Mouse (Mus musculus): ENCODE measurements around the gene Magi2. TPM values are rescaled to one million over a fixed set of nuclear protein-coding genes. Genes with fewer than 3 reads are reported as not detected.
"Not testable (repeated sequence)": the region's sequence is repeated elsewhere in the genome, so short reads cannot be mapped to it uniquely, and the experiment has no call there.

Magi2 gene
- polyA plus RNA-seq, 1 experiment from 2014 or later, result 9.3 TPM

- no peaks in the 10 kb centered on the region for H3K27me3 ChIP-seq (ENCODE audit: control insufficient read depth, insufficient read depth, low read length)
- no peaks in the 10 kb centered on the region for H3K4me1 ChIP-seq (ENCODE audit: control insufficient read depth, insufficient read depth, low read length)
- no peaks in the 10 kb centered on the region for H3K36me3 ChIP-seq (ENCODE audit: control insufficient read depth, insufficient read depth, low read length)
- H3K9ac ChIP-seq (ENCODE audit: low read depth, low read length), result no peak overlapping the region
- no peak overlapping the region for H3K4me2 ChIP-seq (replicated peaks; ENCODE audit: low read depth, low read length)
- no peak overlapping the region for H3K4me3 ChIP-seq (ENCODE audit: low read length)
- WGBS, result 81% methylated on average over 3 of the region's 3 CpGs
- H3K27ac ChIP-seq (ENCODE audit: low read depth, low read length), result no peak overlapping the region
- 0 out of 2 replicates have a peak, but pooled peaks cover 3% of the 10 kb centered on the region for H3K9me3 ChIP-seq (ENCODE audit: control insufficient read depth, low read length)
- ATAC-seq (ENCODE audit: low FRiP score, low TSS enrichment), result no peak
Observed at GRCm38 (mm10) chr5:20259719-20260118, 1032.9 kb downstream of the Magi2 start.

- not testable (repeated sequence) for H3K27me3 ChIP-seq (ENCODE audit: control insufficient read depth, insufficient read depth, low read length); H3K9ac ChIP-seq (ENCODE audit: low read depth, low read length); H3K9me3 ChIP-seq (ENCODE audit: control insufficient read depth, low read length); H3K4me1 ChIP-seq (ENCODE audit: control insufficient read depth, insufficient read depth, low read length); ATAC-seq (ENCODE audit: low FRiP score, low TSS enrichment); H3K4me3 ChIP-seq (ENCODE audit: low read length); H3K27ac ChIP-seq (ENCODE audit: low read depth, low read length); H3K4me2 ChIP-seq (replicated peaks; ENCODE audit: low read depth, low read length); H3K36me3 ChIP-seq (ENCODE audit: control insufficient read depth, insufficient read depth, low read length)
- 80% methylated on average over 1 of the region's 1 CpGs for WGBS
Observed at GRCm38 (mm10) chr5:20272680-20273079, 1045.8 kb downstream of the Magi2 start.

GRCm38 (mm10) chr5:20275632-20276031 is 1048.8 kb downstream of the Magi2 start:
- Histone ChIP-seq H3K9me3 (ENCODE audit: control insufficient read depth, low read length) (no peaks in the 10 kb centered on the region), H3K4me3 (ENCODE audit: low read length) (no peak overlapping the region), H3K36me3 (ENCODE audit: control insufficient read depth, insufficient read depth, low read length) (no peaks in the 10 kb centered on the region), H3K4me2 (replicated peaks; ENCODE audit: low read depth, low read length) (no peak overlapping the region), H3K9ac (ENCODE audit: low read depth, low read length) (no peak overlapping the region), H3K27me3 (ENCODE audit: control insufficient read depth, insufficient read depth, low read length) (no peaks in the 10 kb centered on the region), H3K27ac (ENCODE audit: low read depth, low read length) (no peak overlapping the region), H3K4me1 (ENCODE audit: control insufficient read depth, insufficient read depth, low read length) (no peaks in the 10 kb centered on the region)
- no peak for ATAC-seq (ENCODE audit: low FRiP score, low TSS enrichment)
- WGBS, result 89% methylated on average over 2 of the region's 2 CpGs

- Histone ChIP-seq H3K4me2 (replicated peaks; ENCODE audit: low read depth, low read length) (no peak overlapping the region), H3K27ac (ENCODE audit: low read depth, low read length) (no peak overlapping the region)
- 86% methylated on average over 8 of the region's 8 CpGs for WGBS
Observed at GRCm38 (mm10) chr5:20285080-20285840, 1058.4 kb downstream of the Magi2 start.

GRCm38 (mm10) chr5:20294521-20294920 is 1067.7 kb downstream of the Magi2 start:
- no peak overlapping the region for H3K4me3 ChIP-seq (ENCODE audit: low read length)
- no peak overlapping the region for H3K4me2 ChIP-seq (replicated peaks; ENCODE audit: low read depth, low read length)
- H3K9me3 ChIP-seq (ENCODE audit: control insufficient read depth, low read length), result no peaks in the 10 kb centered on the region
- WGBS, result 19% methylated on average over 11 of the region's 11 CpGs
- H3K36me3 ChIP-seq (ENCODE audit: control insufficient read depth, insufficient read depth, low read length), result no peaks in the 10 kb centered on the region
- ATAC-seq (ENCODE audit: low FRiP score, low TSS enrichment), result no peak
- H3K27ac ChIP-seq (ENCODE audit: low read depth, low read length), result no peak overlapping the region
- no peaks in the 10 kb centered on the region for H3K27me3 ChIP-seq (ENCODE audit: control insufficient read depth, insufficient read depth, low read length)
- H3K4me1 ChIP-seq (ENCODE audit: control insufficient read depth, insufficient read depth, low read length), result no peaks in the 10 kb centered on the region
- H3K9ac ChIP-seq (ENCODE audit: low read depth, low read length), result no peak overlapping the region

More at GRCm38 (mm10) chr5:20285080-20285840, 1058.4 kb downstream of the Magi2 start:
- ATAC-seq (ENCODE audit: low FRiP score, low TSS enrichment), result no peak
- H3K9me3 ChIP-seq (ENCODE audit: control insufficient read depth, low read length), result no peaks in the 10 kb centered on the region
- no peak overlapping the region for H3K9ac ChIP-seq (ENCODE audit: low read depth, low read length)
- no peak overlapping the region for H3K4me3 ChIP-seq (ENCODE audit: low read length)
- H3K27me3 ChIP-seq (ENCODE audit: control insufficient read depth, insufficient read depth, low read length), result no peaks in the 10 kb centered on the region
- H3K4me1 ChIP-seq (ENCODE audit: control insufficient read depth, insufficient read depth, low read length), result no peaks in the 10 kb centered on the region
- H3K36me3 ChIP-seq (ENCODE audit: control insufficient read depth, insufficient read depth, low read length), result no peaks in the 10 kb centered on the region

GRCm38 (mm10) chr5:20299816-20300215 is 1073.0 kb downstream of the Magi2 start:
- H3K4me1 ChIP-seq (ENCODE audit: control insufficient read depth, insufficient read depth, low read length), result no peaks in the 10 kb centered on the region
- H3K9me3 ChIP-seq (ENCODE audit: control insufficient read depth, low read length), result no peaks in the 10 kb centered on the region
- H3K36me3 ChIP-seq (ENCODE audit: control insufficient read depth, insufficient read depth, low read length), result no peaks in the 10 kb centered on the region
- 72% methylated on average over 6 of the region's 6 CpGs for WGBS
- no peak overlapping the region for H3K4me2 ChIP-seq (replicated peaks; ENCODE audit: low read depth, low read length)
- no peak overlapping the region for H3K27ac ChIP-seq (ENCODE audit: low read depth, low read length)
- H3K4me3 ChIP-seq (ENCODE audit: low read length), result no peak overlapping the region
- ATAC-seq (ENCODE audit: low FRiP score, low TSS enrichment), result no peak
- H3K9ac ChIP-seq (ENCODE audit: low read depth, low read length), result no peak overlapping the region
- no peaks in the 10 kb centered on the region for H3K27me3 ChIP-seq (ENCODE audit: control insufficient read depth, insufficient read depth, low read length)

- Histone ChIP-seq H3K4me2 (replicated peaks; ENCODE audit: low read depth, low read length) (no peak overlapping the region), H3K27ac (ENCODE audit: low read depth, low read length) (no peak overlapping the region), H3K4me3 (ENCODE audit: low read length) (no peak overlapping the region), H3K9ac (ENCODE audit: low read depth, low read length) (no peak overlapping the region), H3K4me1 (ENCODE audit: control insufficient read depth, insufficient read depth, low read length) (no peaks in the 10 kb centered on the region), H3K9me3 (ENCODE audit: control insufficient read depth, low read length) (no peaks in the 10 kb centered on the region), H3K36me3 (ENCODE audit: control insufficient read depth, insufficient read depth, low read length) (no peaks in the 10 kb centered on the region), H3K27me3 (ENCODE audit: control insufficient read depth, insufficient read depth, low read length) (no peaks in the 10 kb centered on the region)
- WGBS, result 91% methylated on average over 8 of the region's 8 CpGs
- ATAC-seq (ENCODE audit: low FRiP score, low TSS enrichment), result no peak
Observed at GRCm38 (mm10) chr5:20303056-20303965, 1076.5 kb downstream of the Magi2 start.

GRCm38 (mm10) chr5:20320970-20321369 is 1094.1 kb downstream of the Magi2 start:
- Histone ChIP-seq H3K9ac (ENCODE audit: low read depth, low read length) (no peak overlapping the region), H3K9me3 (ENCODE audit: control insufficient read depth, low read length) (no peaks in the 10 kb centered on the region), H3K4me3 (ENCODE audit: low read length) (no peak overlapping the region), H3K27ac (ENCODE audit: low read depth, low read length) (no peak overlapping the region), H3K36me3 (ENCODE audit: control insufficient read depth, insufficient read depth, low read length) (no peaks in the 10 kb centered on the region), H3K27me3 (ENCODE audit: control insufficient read depth, insufficient read depth, low read length) (no peaks in the 10 kb centered on the region), H3K4me1 (ENCODE audit: control insufficient read depth, insufficient read depth, low read length) (no peaks in the 10 kb centered on the region), H3K4me2 (replicated peaks; ENCODE audit: low read depth, low read length) (no peak overlapping the region)
- ATAC-seq (ENCODE audit: low FRiP score, low TSS enrichment), result no peak
- 77% methylated on average over 2 of the region's 2 CpGs for WGBS

- no peaks in the 10 kb centered on the region for H3K4me1 ChIP-seq (ENCODE audit: control insufficient read depth, insufficient read depth, low read length)
Observed at GRCm38 (mm10) chr5:20325290-20325689, 1098.5 kb downstream of the Magi2 start.

More at GRCm38 (mm10) chr5:20325290-20325689, 1098.5 kb downstream of the Magi2 start:
- no peak overlapping the region for H3K4me2 ChIP-seq (replicated peaks; ENCODE audit: low read depth, low read length)
- WGBS, result 63% methylated on average over 2 of the region's 2 CpGs
- no peaks in the 10 kb centered on the region for H3K36me3 ChIP-seq (ENCODE audit: control insufficient read depth, insufficient read depth, low read length)
- no peak for ATAC-seq (ENCODE audit: low FRiP score, low TSS enrichment)
- no peak overlapping the region for H3K27ac ChIP-seq (ENCODE audit: low read depth, low read length)
- H3K9me3 ChIP-seq (ENCODE audit: control insufficient read depth, low read length), result no peaks in the 10 kb centered on the region
- no peaks in the 10 kb centered on the region for H3K27me3 ChIP-seq (ENCODE audit: control insufficient read depth, insufficient read depth, low read length)
- no peak overlapping the region for H3K9ac ChIP-seq (ENCODE audit: low read depth, low read length)
- no peak overlapping the region for H3K4me3 ChIP-seq (ENCODE audit: low read length)
